Mouse (Mus musculus): Measurements from ENCODE around the gene Lct. TPM values are rescaled to one million over a fixed set of nuclear protein-coding genes. Genes with fewer than 3 reads are reported as not detected.

Lct gene
- total RNA-seq, 1 experiment, result 0.18 TPM

GRCm38 (mm10) chr1:128357452-128357851 lies 29.3 kb upstream of the Lct start:
- TF ChIP-seq MAFK (IDR thresholded peaks at IDR 0.05; ENCODE audit: insufficient read depth, low read depth, low read length) (no peak), HCFC1 (IDR thresholded peaks at IDR 0.05; ENCODE audit: borderline replicate concordance, insufficient read depth, low read length) (no peak), CHD2 (IDR thresholded peaks at IDR 0.05; ENCODE audit: low read depth, low read length) (no peak), ZNF384 (IDR thresholded peaks at IDR 0.05; ENCODE audit: low read depth, low read length) (no peak), ZC3H11A (IDR thresholded peaks at IDR 0.05; ENCODE audit: borderline replicate concordance, low read depth, low read length) (no peak)
- peaks cover 23% of the 10 kb centered on the region for H3K36me3 ChIP-seq (ENCODE audit: control insufficient read depth, insufficient read depth, low read length, poor library complexity, severe bottlenecking)
- DNase-seq (ENCODE audit: low read depth, low spot score), result no peak

DNA sequence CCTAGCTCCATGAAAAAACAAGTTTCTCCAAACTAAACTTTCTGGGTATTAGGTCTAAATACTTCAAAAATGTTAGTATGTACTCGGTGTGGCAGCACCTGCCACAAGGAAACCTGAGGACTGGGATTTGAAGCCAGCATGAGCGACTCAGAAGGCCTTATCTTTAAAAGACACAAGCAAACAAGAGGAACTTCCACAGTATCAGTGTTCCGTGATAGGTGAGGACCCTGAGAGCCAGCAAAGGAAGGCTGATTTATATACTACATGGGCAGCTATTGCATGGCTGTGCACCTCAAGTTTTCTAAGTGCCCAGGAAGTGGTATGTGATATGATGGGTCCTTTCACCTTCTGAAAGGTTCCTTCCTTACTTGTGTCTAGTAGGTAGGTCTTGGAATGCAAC lies 25.0 kb upstream of the Lct start:
- Histone ChIP-seq H3K9ac (ENCODE audit: insufficient read depth, low read depth, low read length, poor library complexity, severe bottlenecking) (no peak overlapping the region), H3K36me3 (ENCODE audit: control insufficient read depth, insufficient read depth, low read length, poor library complexity, severe bottlenecking) (peaks cover 36% of the 10 kb centered on the region), H3K9me3 (ENCODE audit: control insufficient read depth, insufficient read depth, low read depth, low read length) (no peaks in the 10 kb centered on the region), H3K27ac (ENCODE audit: insufficient read depth, low read depth, low read length, poor library complexity, severe bottlenecking) (no peak overlapping the region), H3K4me1 (ENCODE audit: control insufficient read depth in 2 of 2, insufficient read depth in 2 of 2, low read length in 2 of 2, poor library complexity in 1 of 2) (peaks cover 0 to 2% of the 10 kb centered on the region in 2 experiments; a peak in 1 of 4 replicates), H3K4me3 (ENCODE audit: insufficient read depth in 1 of 2, low read depth in 1 of 2, low read length in 2 of 2, poor library complexity in 1 of 2, severe bottlenecking in 1 of 2) (no peak overlapping the region)
- no peak for TF ChIP-seq ZC3H11A (IDR thresholded peaks at IDR 0.05; ENCODE audit: borderline replicate concordance, low read depth, low read length)
- TF ChIP-seq HCFC1 (IDR thresholded peaks at IDR 0.05; ENCODE audit: borderline replicate concordance, insufficient read depth, low read length), result no peak
- no peak for DNase-seq (ENCODE audit: low read depth, low spot score)
- in situ Hi-C loops (cut with MboI; ENCODE audit: low sequenced_read_pairs in 2 of 2, unreplicated experiment in 2 of 2), result no loop called here

More at GRCm38 (mm10) chr1:128357452-128357851, 29.3 kb upstream of the Lct start:
- peaks cover 0 to 2% of the 10 kb centered on the region in 2 experiments; a peak in 1 of 4 replicates for H3K4me1 ChIP-seq (ENCODE audit: control insufficient read depth in 2 of 2, insufficient read depth in 2 of 2, low read length in 2 of 2, poor library complexity in 1 of 2)
- no peak overlapping the region for H3K27ac ChIP-seq (ENCODE audit: insufficient read depth, low read depth, low read length, poor library complexity, severe bottlenecking)
- H3K9me3 ChIP-seq (ENCODE audit: control insufficient read depth, insufficient read depth, low read depth, low read length), result no peaks in the 10 kb centered on the region
- H3K4me3 ChIP-seq (ENCODE audit: insufficient read depth in 1 of 2, low read depth in 1 of 2, low read length in 2 of 2, poor library complexity in 1 of 2, severe bottlenecking in 1 of 2), result peak overlapping the region; percentile 96; a peak in 2 of 4 replicates
- peak overlapping the region; percentile 59; the same call in 1 of the 2 replicates for H3K9ac ChIP-seq (ENCODE audit: insufficient read depth, low read depth, low read length, poor library complexity, severe bottlenecking)
- in situ Hi-C loops (cut with MboI; ENCODE audit: low sequenced_read_pairs in 2 of 2, unreplicated experiment in 2 of 2), result no loop called here

DNA sequence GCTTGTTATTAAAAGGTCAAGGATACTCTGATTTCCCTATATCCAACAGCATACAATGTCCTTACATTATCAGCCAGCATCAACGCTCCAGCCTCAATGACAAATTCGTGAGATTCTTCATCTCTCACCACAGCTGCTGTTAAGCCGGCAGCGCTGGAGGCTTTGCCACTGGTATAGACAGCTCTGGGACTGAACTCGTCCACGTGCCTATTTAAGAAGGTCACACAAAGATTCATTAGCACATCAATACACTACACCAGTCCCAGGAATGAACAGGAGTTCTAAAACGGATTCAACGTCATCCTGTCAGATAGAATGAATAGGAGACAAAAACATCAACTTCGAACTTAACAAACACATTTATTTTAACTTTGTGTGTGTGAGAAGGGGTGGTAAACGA lies 16.1 kb upstream of the Lct start:
- in situ Hi-C loops (cut with MboI; ENCODE audit: low sequenced_read_pairs in 2 of 2, unreplicated experiment in 2 of 2), result no loop called here
- Histone ChIP-seq H3K4me1 (ENCODE audit: control insufficient read depth in 2 of 2, insufficient read depth in 2 of 2, low read length in 2 of 2, poor library complexity in 1 of 2) (no peaks in the 10 kb centered on the region), H3K9ac (ENCODE audit: insufficient read depth, low read depth, low read length, poor library complexity, severe bottlenecking) (no peak overlapping the region), H3K4me3 (ENCODE audit: insufficient read depth in 1 of 2, low read depth in 1 of 2, low read length in 2 of 2, poor library complexity in 1 of 2, severe bottlenecking in 1 of 2) (no peak overlapping the region), H3K36me3 (ENCODE audit: control insufficient read depth, insufficient read depth, low read length, poor library complexity, severe bottlenecking) (peaks cover 44% of the 10 kb centered on the region), H3K9me3 (ENCODE audit: control insufficient read depth, insufficient read depth, low read depth, low read length) (no peaks in the 10 kb centered on the region), H3K27ac (ENCODE audit: insufficient read depth, low read depth, low read length, poor library complexity, severe bottlenecking) (no peak overlapping the region)
- TF ChIP-seq MAFK (IDR thresholded peaks at IDR 0.05; ENCODE audit: insufficient read depth, low read depth, low read length) (no peak), ZC3H11A (IDR thresholded peaks at IDR 0.05; ENCODE audit: borderline replicate concordance, low read depth, low read length) (no peak), ZNF384 (IDR thresholded peaks at IDR 0.05; ENCODE audit: low read depth, low read length) (no peak), CHD2 (IDR thresholded peaks at IDR 0.05; ENCODE audit: low read depth, low read length) (no peak), HCFC1 (IDR thresholded peaks at IDR 0.05; ENCODE audit: borderline replicate concordance, insufficient read depth, low read length) (no peak)
- DNase-seq (ENCODE audit: low read depth, low spot score), result no peak

DNA sequence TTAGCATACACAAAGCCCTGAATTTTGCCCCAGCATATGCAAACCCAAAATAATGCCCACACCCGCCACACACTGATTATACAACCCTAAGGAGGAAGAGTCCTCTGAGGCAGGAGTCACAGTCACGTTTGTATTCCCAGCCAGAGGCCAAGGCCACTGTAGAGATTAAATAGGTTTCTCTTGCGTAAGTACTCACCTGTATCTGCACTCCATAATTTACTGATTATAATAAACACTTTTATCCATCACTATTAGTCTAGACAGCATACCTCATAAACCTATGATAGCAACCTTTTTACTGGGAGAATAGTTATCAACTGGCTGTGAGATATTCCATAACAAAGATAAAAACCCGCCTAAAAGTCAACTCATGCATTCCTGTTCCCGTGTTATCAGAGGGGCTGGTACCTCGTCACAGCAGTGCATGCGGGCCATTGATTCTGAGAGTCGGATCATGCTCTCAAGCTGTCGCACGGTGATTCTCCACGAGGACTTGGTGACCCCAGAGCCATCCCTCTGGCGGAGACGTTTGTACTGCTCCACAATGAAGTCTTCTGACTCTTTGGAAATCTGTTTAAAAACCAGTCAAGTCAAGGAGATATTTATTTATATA lies 9.7 kb upstream of the Lct start:
- TF ChIP-seq HCFC1 (IDR thresholded peaks at IDR 0.05; ENCODE audit: borderline replicate concordance, insufficient read depth, low read length) (no peak), ZNF384 (IDR thresholded peaks at IDR 0.05; ENCODE audit: low read depth, low read length) (no peak), CHD2 (IDR thresholded peaks at IDR 0.05; ENCODE audit: low read depth, low read length) (no peak), MAFK (IDR thresholded peaks at IDR 0.05; ENCODE audit: insufficient read depth, low read depth, low read length) (no peak), ZC3H11A (IDR thresholded peaks at IDR 0.05; ENCODE audit: borderline replicate concordance, low read depth, low read length) (no peak)
- H3K36me3 ChIP-seq (ENCODE audit: control insufficient read depth, insufficient read depth, low read length, poor library complexity, severe bottlenecking), result peaks cover 47% of the 10 kb centered on the region
- no peak overlapping the region for H3K4me3 ChIP-seq (ENCODE audit: insufficient read depth in 1 of 2, low read depth in 1 of 2, low read length in 2 of 2, poor library complexity in 1 of 2, severe bottlenecking in 1 of 2)
- in situ Hi-C loops (cut with MboI; ENCODE audit: low sequenced_read_pairs in 2 of 2, unreplicated experiment in 2 of 2), result no loop called here
- no peaks in the 10 kb centered on the region for H3K4me1 ChIP-seq (ENCODE audit: control insufficient read depth in 2 of 2, insufficient read depth in 2 of 2, low read length in 2 of 2, poor library complexity in 1 of 2)
- no peak overlapping the region for H3K27ac ChIP-seq (ENCODE audit: insufficient read depth, low read depth, low read length, poor library complexity, severe bottlenecking)
- no peaks in the 10 kb centered on the region for H3K9me3 ChIP-seq (ENCODE audit: control insufficient read depth, insufficient read depth, low read depth, low read length)
- H3K9ac ChIP-seq (ENCODE audit: insufficient read depth, low read depth, low read length, poor library complexity, severe bottlenecking), result no peak overlapping the region
- no peak for DNase-seq (ENCODE audit: low read depth, low spot score)

- H3K4me1 ChIP-seq (ENCODE audit: control insufficient read depth in 2 of 2, insufficient read depth in 2 of 2, low read length in 2 of 2, poor library complexity in 1 of 2), result no peaks in the 10 kb centered on the region
- peaks cover 23% of the 10 kb centered on the region for H3K36me3 ChIP-seq (ENCODE audit: control insufficient read depth, insufficient read depth, low read length, poor library complexity, severe bottlenecking)
- no peak for DNase-seq (ENCODE audit: low read depth, low spot score)
- in situ Hi-C loops (cut with MboI; ENCODE audit: low sequenced_read_pairs in 2 of 2, unreplicated experiment in 2 of 2), result no loop called here
- no peaks in the 10 kb centered on the region for H3K9me3 ChIP-seq (ENCODE audit: control insufficient read depth, insufficient read depth, low read depth, low read length)
- no peak overlapping the region for H3K9ac ChIP-seq (ENCODE audit: insufficient read depth, low read depth, low read length, poor library complexity, severe bottlenecking)
- no peak overlapping the region for H3K27ac ChIP-seq (ENCODE audit: insufficient read depth, low read depth, low read length, poor library complexity, severe bottlenecking)
- no peak for TF ChIP-seq MAFK (IDR thresholded peaks at IDR 0.05; ENCODE audit: insufficient read depth, low read depth, low read length)
- TF ChIP-seq ZNF384 (IDR thresholded peaks at IDR 0.05; ENCODE audit: low read depth, low read length), result no peak
- no peak for TF ChIP-seq HCFC1 (IDR thresholded peaks at IDR 0.05; ENCODE audit: borderline replicate concordance, insufficient read depth, low read length)
- no peak for TF ChIP-seq CHD2 (IDR thresholded peaks at IDR 0.05; ENCODE audit: low read depth, low read length)
- TF ChIP-seq ZC3H11A (IDR thresholded peaks at IDR 0.05; ENCODE audit: borderline replicate concordance, low read depth, low read length), result no peak
- no peak overlapping the region for H3K4me3 ChIP-seq (ENCODE audit: insufficient read depth in 1 of 2, low read depth in 1 of 2, low read length in 2 of 2, poor library complexity in 1 of 2, severe bottlenecking in 1 of 2)
Measured at GRCm38 (mm10) chr1:128330313-128330712, 2.2 kb upstream of the Lct start.
